Mouse (Mus musculus) stomach, embryonic 15.5 days (tissue): ENCODE results near the gene Sac3d1. TPM values are rescaled to one million over a fixed set of nuclear protein-coding genes. Genes with fewer than 3 reads are reported as not detected.

ENCODE experiments used
- polyA plus RNA-seq: library from polyadenylated mRNA; unstranded; fragments of >200 nt; fragmentation: Nextera tagmentation; extraction: Ambion mirVana; gene quantifications from 2 replicates; pipeline ENCODE4 v1.2.1, GENCODE M21; 2015

Sac3d1 gene
- polyA plus RNA-seq, 1 experiment from 2014 or later = 46.1 TPM

Other genes with a start within 250 kb of the Sac3d1 start
- gene Frmd8, start 243.4 kb downstream of the Sac3d1 start, polyA plus RNA-seq = 25.3 and 27.7 TPM in 2 replicates
- 5.5 TPM in 2 replicates for gene Slc25a45, start 240.8 kb downstream of the Sac3d1 start, polyA plus RNA-seq
- gene Tigd3, start 224.5 kb downstream of the Sac3d1 start, polyA plus RNA-seq = 2.3 and 2.4 TPM in 2 replicates
- 98.7 and 118 TPM in 2 replicates for gene Dpf2, start 205.6 kb downstream of the Sac3d1 start, polyA plus RNA-seq
- 9.6 and 11.0 TPM in 2 replicates for gene Cdc42ep2, start 193.8 kb downstream of the Sac3d1 start, polyA plus RNA-seq
- gene Pola2, start 154.4 kb downstream of the Sac3d1 start, polyA plus RNA-seq = 60.9 and 64.2 TPM in 2 replicates
- gene Slc22a20, start 132.5 kb downstream of the Sac3d1 start, polyA plus RNA-seq = not detected in 2 replicates
- gene Capn1, start 102.8 kb downstream of the Sac3d1 start, polyA plus RNA-seq = 15.2 and 16.4 TPM in 2 replicates
- 26.7 and 31.7 TPM in 2 replicates for gene Syvn1, start 72.1 kb downstream of the Sac3d1 start, polyA plus RNA-seq
- gene Mrpl49, start 60.9 kb downstream of the Sac3d1 start, polyA plus RNA-seq = 68.0 and 70.4 TPM in 2 replicates
- 625 and 772 TPM in 2 replicates for gene Fau, start 60.8 kb downstream of the Sac3d1 start, polyA plus RNA-seq
- gene Znhit2, start 57.5 kb downstream of the Sac3d1 start, polyA plus RNA-seq = 34.6 and 36.6 TPM in 2 replicates
- 27.7 and 30.0 TPM in 2 replicates for gene Tm7sf2, start 50.3 kb downstream of the Sac3d1 start, polyA plus RNA-seq
- 69.1 and 70.0 TPM in 2 replicates for gene Vps51, start 41.4 kb downstream of the Sac3d1 start, polyA plus RNA-seq
- not detected in 2 replicates for gene Tmem262, start 38.6 kb downstream of the Sac3d1 start, polyA plus RNA-seq
- gene Gm28374, start 36.4 kb downstream of the Sac3d1 start, polyA plus RNA-seq = 2.0 and 2.3 TPM in 2 replicates
- 61.5 and 69.8 TPM in 2 replicates for gene Zfpl1, start 33.7 kb downstream of the Sac3d1 start, polyA plus RNA-seq
- 29.9 and 32.7 TPM in 2 replicates for gene Cdca5, start 33.7 kb downstream of the Sac3d1 start, polyA plus RNA-seq
- gene AC131692.1, start 24.2 kb downstream of the Sac3d1 start, polyA plus RNA-seq = 0.28 TPM in 1 of 2 replicates, not detected in the other
- gene Naaladl1, start 12.9 kb downstream of the Sac3d1 start, polyA plus RNA-seq = 3.0 and 5.9 TPM in 2 replicates
- gene Snx15, start 9.7 kb upstream of the Sac3d1 start, polyA plus RNA-seq = 29.2 and 29.9 TPM in 2 replicates
- 0.34 and 0.55 TPM in 2 replicates for gene Batf2, start 22.3 kb upstream of the Sac3d1 start, polyA plus RNA-seq
- 101 and 102 TPM in 2 replicates for gene Arl2, start 22.9 kb upstream of the Sac3d1 start, polyA plus RNA-seq
- not detected in 2 replicates for gene Majin, start 65.7 kb upstream of the Sac3d1 start, polyA plus RNA-seq
- gene Gpha2, start 107.7 kb upstream of the Sac3d1 start, polyA plus RNA-seq = 0.62 TPM in 2 replicates
- gene Ppp2r5b, start 117.2 kb upstream of the Sac3d1 start, polyA plus RNA-seq = 20.5 and 23.7 TPM in 2 replicates
- 7.6 and 10.6 TPM in 2 replicates for gene Atg2a, start 123.0 kb upstream of the Sac3d1 start, polyA plus RNA-seq
- gene Ehd1, start 158.1 kb upstream of the Sac3d1 start, polyA plus RNA-seq = 67.3 and 73.4 TPM in 2 replicates
- 1.3 and 1.5 TPM in 2 replicates for gene Cdc42bpg, start 187.8 kb upstream of the Sac3d1 start, polyA plus RNA-seq
- 70.2 and 74.3 TPM in 2 replicates for gene Men1, start 216.3 kb upstream of the Sac3d1 start, polyA plus RNA-seq
- gene Map4k2, start 222.5 kb upstream of the Sac3d1 start, polyA plus RNA-seq = 11.4 and 13.8 TPM in 2 replicates
- 104 and 127 TPM in 2 replicates for gene Sf1, start 245.0 kb upstream of the Sac3d1 start, polyA plus RNA-seq